8 mouse cellular contexts compared by ENCODE assay signal in the genomic region with DNA sequence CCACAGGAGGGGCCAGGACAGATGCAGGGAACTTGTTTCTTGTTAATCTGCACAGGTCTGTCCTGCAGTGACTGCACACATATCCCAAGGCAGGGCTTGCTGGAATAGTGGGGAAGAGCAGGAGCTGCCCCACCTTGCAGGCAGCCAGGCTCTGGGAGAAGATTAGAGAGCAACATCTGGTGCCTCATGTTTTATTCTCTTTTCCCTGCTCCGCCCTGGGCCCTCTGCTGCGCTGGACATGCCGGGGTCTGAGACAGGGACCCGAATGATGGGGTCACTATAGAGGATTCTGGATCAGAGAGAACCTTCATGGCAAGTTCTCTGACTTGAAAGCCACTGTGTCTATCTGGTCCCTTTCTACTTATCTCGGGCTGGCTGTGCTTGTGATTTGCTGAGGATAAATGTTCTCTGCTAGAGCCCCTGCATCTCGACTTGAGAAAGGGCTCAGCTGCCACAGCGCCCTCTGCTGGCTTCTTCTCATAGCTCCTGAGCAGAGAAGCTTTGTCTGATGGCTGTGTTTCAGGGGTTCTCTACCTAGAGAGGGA.
DNase-seq lines count a peak whose midpoint lies in the region; ATAC-seq lines count a peak whose summit lies in the region.

No protein-coding gene starts in this region.

- peak; percentile 66 for DNase-seq in adrenal gland, adult 18-20 months (ENCODE audit: low spot score in 2 of 2)
- DNase-seq in cerebellum, postnatal 25 days: peak; percentile 91 to 95
- DNase-seq in frontal cortex, postnatal 25 days (ENCODE audit: low spot score in 2 of 2): peak; percentile 72 to 76
- peak; percentile 59 for DNase-seq in induced T-regulatory cell, adult 2 months (ENCODE audit: low read depth)
- peak; percentile 77 to 85 for DNase-seq in left cerebral cortex, adult 18-20 months (ENCODE audit: low spot score in 2 of 2)
- DNase-seq in right cerebral cortex, postnatal 36 days (ENCODE audit: low spot score in 2 of 2): peak; percentile 29 to 64

- peak; percentile 79 for ATAC-seq in megakaryocyte-erythroid progenitor cell, adult 5-6 weeks (replicated peaks; ENCODE audit: low FRiP score, low TSS enrichment, poor library complexity, severe bottlenecking)
- ATAC-seq in inflammation-experienced regulatory T-cells, adult 6 months: no peak
